Comparison of ENCODE assay signal across 7 mouse cellular contexts in the genomic region with DNA sequence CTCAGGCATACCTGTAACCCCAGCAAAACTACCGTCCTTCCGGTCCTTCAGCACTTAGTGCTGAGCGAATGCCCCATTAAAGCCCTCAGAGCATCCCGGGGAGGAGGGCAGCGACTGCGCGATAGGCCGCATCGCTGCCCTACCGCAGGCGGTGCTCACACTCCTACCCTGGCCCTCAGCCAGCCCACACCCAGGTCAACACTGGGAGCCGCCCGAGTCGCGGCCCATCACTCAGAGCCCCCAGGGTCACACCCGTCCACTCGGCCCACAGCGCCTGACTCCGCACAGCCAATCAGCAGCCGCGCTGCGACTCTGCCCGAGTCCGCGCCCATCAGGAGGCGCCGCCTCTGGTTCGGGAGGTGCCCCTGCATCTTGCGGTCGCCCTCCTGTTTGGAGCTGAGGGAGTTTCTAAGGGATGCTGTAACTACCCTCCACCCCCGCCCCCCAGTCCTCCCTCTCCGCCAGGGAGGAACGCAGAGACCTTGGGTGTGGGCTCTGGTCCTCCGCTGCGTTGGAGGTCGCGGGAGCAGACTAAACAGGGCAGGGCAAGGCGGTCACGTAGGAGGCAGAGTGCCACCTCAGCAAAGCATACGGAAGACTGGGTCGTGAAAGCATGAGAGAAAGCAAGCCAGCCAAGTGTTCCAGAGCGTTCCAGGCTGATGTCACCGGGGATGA. TPM values are rescaled to one million over a fixed set of nuclear protein-coding genes. Genes with fewer than 3 reads are reported as not detected.
A peak's percentile ranks its signal among the peaks of the same experiment; 100 is the strongest.
DNase-seq lines count a peak whose midpoint lies in the region; ATAC-seq lines count a peak whose summit lies in the region.

No protein-coding gene starts in this region.

- H3K4me3 ChIP-seq in embryonic facial prominence, embryonic 10.5 days: peak overlapping the region; percentile 68
- H3K4me3 ChIP-seq in limb, embryonic 10.5 days: peak overlapping the region; percentile 59
- H3K4me3 ChIP-seq in midbrain, embryonic 12.5 days: peak overlapping the region; percentile 58

- peak; percentile 90 for DNase-seq in adrenal gland, postnatal 10 days
- DNase-seq in embryonic facial prominence, embryonic 10.5 days (ENCODE audit: low spot score): peak; percentile 95
- peak; percentile 81 for DNase-seq in kidney, adult 11 months
- peak; percentile 92 for DNase-seq in limb, embryonic 10.5 days (ENCODE audit: low spot score)
- peak; percentile 79 for DNase-seq in spleen, adult 12 weeks (ENCODE audit: low spot score)

- peak overlapping the region; percentile 96 for H3K27ac ChIP-seq in embryonic facial prominence, embryonic 10.5 days (replicated peaks)
- H3K27ac ChIP-seq in limb, embryonic 10.5 days: peak overlapping the region; percentile 95
- H3K27ac ChIP-seq in midbrain, embryonic 12.5 days (replicated peaks): peak overlapping the region; percentile 93

- H3K27me3 ChIP-seq in embryonic facial prominence, embryonic 10.5 days (replicated peaks; ENCODE audit: low read depth, poor library complexity, severe bottlenecking): no peaks in the 10 kb centered on the region
- H3K27me3 ChIP-seq in limb, embryonic 10.5 days (ENCODE audit: low read depth, poor library complexity, severe bottlenecking): no peaks in the 10 kb centered on the region
- H3K27me3 ChIP-seq in midbrain, embryonic 12.5 days: peaks cover 5% of the 10 kb centered on the region; the same call in 1 of the 2 replicates

- no peaks in the 10 kb centered on the region for H3K9me3 ChIP-seq in embryonic facial prominence, embryonic 10.5 days
- H3K9me3 ChIP-seq in limb, embryonic 10.5 days (replicated peaks): no peaks in the 10 kb centered on the region
- no peaks in the 10 kb centered on the region for H3K9me3 ChIP-seq in midbrain, embryonic 12.5 days

- WGBS in embryonic facial prominence, embryonic 10.5 days: under 1% methylated on average over 43 of the region's 43 CpGs
- WGBS in limb, embryonic 10.5 days: under 1% methylated on average over 43 of the region's 43 CpGs
- 1% methylated on average over 43 of the region's 43 CpGs for WGBS in midbrain, embryonic 12.5 days

- peak overlapping the region; percentile 87 for H3K4me2 ChIP-seq in midbrain, embryonic 12.5 days (replicated peaks)

- peak overlapping the region; percentile 70 for H3K9ac ChIP-seq in midbrain, embryonic 12.5 days (replicated peaks)

- H3K4me1 ChIP-seq in embryonic facial prominence, embryonic 10.5 days: peaks cover 34% of the 10 kb centered on the region
- H3K4me1 ChIP-seq in limb, embryonic 10.5 days: peaks cover 39% of the 10 kb centered on the region
- H3K4me1 ChIP-seq in midbrain, embryonic 12.5 days: peaks cover 22% of the 10 kb centered on the region

- peak; percentile 96 for ATAC-seq in granulocyte monocyte progenitor cell, adult 5-6 weeks (replicated peaks; ENCODE audit: poor library complexity, severe bottlenecking)
- peak; percentile 98 for ATAC-seq in midbrain, embryonic 12.5 days (ENCODE audit: low FRiP score, low read depth)

- no peaks in the 10 kb centered on the region for H3K36me3 ChIP-seq in embryonic facial prominence, embryonic 10.5 days (replicated peaks)
- no peaks in the 10 kb centered on the region for H3K36me3 ChIP-seq in limb, embryonic 10.5 days
- no peaks in the 10 kb centered on the region for H3K36me3 ChIP-seq in midbrain, embryonic 12.5 days

RNA-seq across cellular contexts. Expression of gene Scd2, which starts 26.5 kb away (rescaled TPM):
- total RNA-seq in adrenal gland, postnatal 10 days (2021): 100 to 1,000 TPM; 226 to 239 TPM
- 324 and 353 TPM in 2 replicates for polyA plus RNA-seq in embryonic facial prominence, embryonic 10.5 days (2016; fragmentation: Nextera tagmentation; extraction: Ambion mirVana)
- total RNA-seq in granulocyte monocyte progenitor cell, adult 5-6 weeks (2014; fragmentation: Nextera tagmentation): 91.6 and 93.4 TPM in 2 replicates
- 108 and 109 TPM in 2 replicates for total RNA-seq in granulocyte monocyte progenitor cell, adult 5-6 weeks (2017)
- polyA plus RNA-seq in limb, embryonic 10.5 days (2016; fragmentation: Nextera tagmentation; extraction: Ambion mirVana): 324 and 335 TPM in 2 replicates
- 419 and 424 TPM in 2 replicates for polyA plus RNA-seq in midbrain, embryonic 12.5 days (2016; fragmentation: Nextera tagmentation; extraction: Ambion mirVana)

Comparison
In these comparisons a context has a peak if more than half of its experiments do, and no peak if none do; other contexts are left out.
1. Peak in every context shown above with its lines: DNase-seq, ATAC-seq, H3K4me3 ChIP-seq and H3K27ac ChIP-seq.